Mouse (Mus musculus) forebrain, embryonic 13.5 days (tissue): ENCODE results near the gene Rab25. TPM values are rescaled to one million over a fixed set of nuclear protein-coding genes. Genes with fewer than 3 reads are reported as not detected.
"Not testable (repeated sequence)": the region's sequence is repeated elsewhere in the genome, so short reads cannot be mapped to it uniquely, and the experiment has no call there.

Experiments
- ATAC-seq: fragments of 200-750 bp; cut with Nextera tagmentation; 2 replicates; pipeline ENCODE4 v1.8.0; 2017
- H3K27ac ChIP-seq: fragments of 300-500 bp; sonication (generic); 2 replicates; pipeline ENCODE4 v1.5.1; 2015; ENCODE audit warnings: inconsistent platforms, mild to moderate bottlenecking, moderate library complexity
- H3K27me3 ChIP-seq: fragments of 300-500 bp; sonication (generic); 2 replicates; pipeline ENCODE4 v1.6.1; 2015; ENCODE audit warnings: mild to moderate bottlenecking, inconsistent platforms
- H3K36me3 ChIP-seq: fragments of 300-500 bp; sonication (generic); 2 replicates; pipeline ENCODE4 v1.6.1; 2015; ENCODE audit warnings: mild to moderate bottlenecking, inconsistent platforms; ENCODE audit not compliant: poor library complexity, severe bottlenecking
- H3K4me1 ChIP-seq: fragments of 300-500 bp; sonication (generic); 2 replicates; pipeline ENCODE4 v1.6.1; 2015; ENCODE audit warnings: inconsistent platforms
- H3K4me2 ChIP-seq: fragments of 300-500 bp; sonication (generic); 2 replicates; pipeline ENCODE4 v1.6.1; 2015; ENCODE audit warnings: inconsistent platforms, mild to moderate bottlenecking, moderate library complexity
- H3K4me3 ChIP-seq: fragments of 300-500 bp; sonication (generic); 2 replicates; pipeline ENCODE4 v1.5.1; 2015; ENCODE audit warnings: mild to moderate bottlenecking, inconsistent platforms
- H3K9ac ChIP-seq: fragments of 300-500 bp; sonication (generic); 2 replicates; pipeline ENCODE4 v1.6.1; 2015; ENCODE audit warnings: mild to moderate bottlenecking, inconsistent platforms
- H3K9me3 ChIP-seq: fragments of 300-500 bp; sonication (generic); replicated peaks from 2 replicates; pipeline ENCODE4 v1.6.1; 2016; ENCODE audit warnings: inconsistent platforms
- WGBS: fragments of 180-500 bp; shearing (Covaris S2); methylation state at CpG from one replicate; pipeline ENCODE4 v1.1.7; 2015; 5-methylcytosine and 5-hydroxymethylcytosine counted together
- polyA plus RNA-seq: library from polyadenylated mRNA; unstranded; fragments of >200 nt; fragmentation: Nextera tagmentation; extraction: Ambion mirVana; gene quantifications from 2 replicates; pipeline ENCODE4 v1.2.1, GENCODE M21; 2015

Gene Rab25
- polyA plus RNA-seq, 1 experiment from 2014 or later = not detected

DNA sequence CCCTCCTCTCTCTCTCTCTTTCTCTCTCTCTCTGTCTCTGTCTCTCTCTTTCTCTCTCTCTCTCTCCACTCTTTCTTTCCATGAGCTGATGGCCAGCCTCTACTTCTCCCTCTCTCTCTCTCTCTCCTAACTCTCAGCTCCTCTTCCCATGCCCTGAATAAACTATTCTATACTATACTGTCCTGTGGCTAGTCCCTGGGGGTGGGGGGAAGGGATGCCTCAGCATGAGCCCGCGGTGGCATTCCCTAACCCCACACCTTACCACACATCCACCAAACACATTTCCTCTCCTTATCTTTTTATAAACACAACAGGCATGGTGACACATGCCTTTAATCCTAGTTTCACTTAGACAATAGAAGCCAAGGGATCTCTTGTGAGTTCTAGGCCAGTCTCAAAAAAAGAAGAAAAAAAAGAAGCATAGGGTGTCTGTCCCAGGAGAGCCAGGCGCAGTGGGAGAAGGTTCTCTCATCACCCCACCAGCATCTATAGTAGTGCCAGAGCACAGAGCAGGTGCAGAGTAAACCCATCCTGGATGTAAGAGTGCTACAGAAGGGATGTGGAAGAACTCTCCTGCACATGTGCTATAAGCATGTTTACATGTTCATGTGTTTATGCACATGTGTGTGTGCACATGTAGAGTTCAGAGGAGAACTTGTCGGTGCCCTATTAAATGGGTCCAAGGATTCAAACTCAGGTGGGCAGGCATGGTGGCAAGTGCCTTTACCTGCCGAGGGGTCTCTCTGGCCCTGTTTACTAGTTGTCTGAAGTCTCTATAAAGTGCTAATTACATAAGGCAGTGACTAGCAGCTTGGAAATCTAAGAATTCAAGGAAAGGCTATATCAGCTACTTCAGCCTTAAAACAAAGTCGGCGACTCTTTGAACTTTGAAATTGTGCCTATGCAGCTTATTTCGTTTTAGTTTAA lies 30.7 kb upstream of the Rab25 start:
- Histone ChIP-seq H3K27ac (no peak overlapping the region), H3K4me1 (peaks cover 13% of the 10 kb centered on the region), H3K36me3 (peaks cover 31% of the 10 kb centered on the region), H3K9ac (peak overlapping the region; percentile 93), H3K27me3 (no peaks in the 10 kb centered on the region), H3K4me3 (peak overlapping the region; percentile 98), H3K9me3 (no peaks in the 10 kb centered on the region), H3K4me2 (peak overlapping the region; percentile 95)
- 56% methylated on average over 8 of the region's 8 CpGs for WGBS
- peak; percentile 28; the same call in 1 of the 2 replicates for ATAC-seq

DNA sequence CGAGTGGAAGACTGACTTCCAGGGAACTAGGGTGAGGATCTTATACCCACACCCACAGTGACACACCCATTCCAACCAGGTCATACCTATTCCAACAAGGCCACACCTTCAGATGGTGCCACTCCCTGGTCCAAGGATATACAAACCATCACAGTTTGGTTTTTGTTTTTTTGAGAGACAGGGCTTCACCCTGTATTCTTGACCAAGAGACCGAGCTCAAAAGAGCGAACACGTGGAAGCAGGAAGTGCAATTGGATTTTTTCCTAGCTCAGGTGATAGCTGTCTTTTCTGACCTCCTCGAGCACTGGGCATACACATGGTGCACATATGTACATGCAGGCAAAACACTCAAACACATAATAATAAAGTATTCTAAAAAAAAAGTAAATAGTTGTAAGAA lies 29.7 kb upstream of the Rab25 start:
- H3K27ac ChIP-seq, H3K4me3 ChIP-seq, H3K9ac ChIP-seq, ATAC-seq, H3K4me2 ChIP-seq, H3K9me3 ChIP-seq, H3K27me3 ChIP-seq: not testable (repeated sequence)
- peaks cover 22% of the 10 kb centered on the region for H3K36me3 ChIP-seq
- WGBS = 86% methylated on average over 5 of the region's 5 CpGs
- peaks cover 13% of the 10 kb centered on the region for H3K4me1 ChIP-seq

DNA sequence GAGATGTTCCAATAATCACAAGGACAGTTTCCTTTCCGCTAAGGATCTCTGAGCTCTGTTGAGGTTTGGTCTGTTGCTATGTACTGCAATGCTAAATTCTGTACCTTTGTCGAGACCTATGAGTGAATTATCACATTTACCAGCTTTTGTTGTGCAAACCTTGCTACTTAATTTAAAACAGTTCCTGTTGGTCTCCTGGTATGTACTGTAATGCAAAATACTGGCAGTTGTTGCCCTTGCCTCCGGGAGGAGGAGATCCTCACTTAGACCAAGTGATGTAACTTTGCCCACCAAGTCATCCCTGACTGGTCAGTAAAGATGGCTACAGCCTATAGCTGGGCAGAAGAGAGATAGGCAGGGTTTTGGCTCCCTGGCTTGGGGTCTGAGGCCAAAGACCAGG lies 27.4 kb upstream of the Rab25 start, which contains the start of gene Ssr2:
Ssr2 (plus strand) TSS at position 337 of the 400 bp plus-strand sequence.
- Histone ChIP-seq H3K27ac (no peak within 1 kb of the TSS), H3K4me2 (no peak within 1 kb of the TSS), H3K36me3 (peaks cover 1% of the 10 kb centered on the region), H3K4me3 (no peak within 1 kb of the TSS), H3K4me1 (peaks cover 7% of the 10 kb centered on the region), H3K9me3 (no peaks in the 10 kb centered on the region), H3K27me3 (no peaks in the 10 kb centered on the region), H3K9ac (no peak within 1 kb of the TSS)
- ATAC-seq = no peak
- WGBS = 91% methylated on average over 3 of the region's 3 CpGs

DNA sequence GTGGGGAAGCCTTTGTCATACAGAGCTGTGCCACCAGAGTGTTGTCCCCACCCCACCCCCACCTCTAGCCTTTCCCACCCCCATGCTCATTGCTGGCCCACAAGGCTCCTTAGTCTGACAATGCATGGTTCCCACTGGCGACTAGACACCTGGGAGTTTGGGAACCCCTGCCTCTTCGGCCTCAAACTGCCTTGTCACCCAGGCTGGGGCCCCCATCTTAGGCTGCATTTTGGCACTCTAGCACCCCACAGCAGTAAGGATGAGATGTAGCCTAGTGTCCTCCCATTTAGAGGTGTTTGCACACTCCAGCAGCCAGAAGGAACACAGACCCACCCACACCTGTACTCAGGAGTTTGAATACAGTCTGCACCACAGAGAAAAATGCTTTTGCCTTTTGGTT lies 25.7 kb upstream of the Rab25 start:
- Histone ChIP-seq H3K27ac (no peak overlapping the region), H3K4me1 (no peaks in the 10 kb centered on the region), H3K9me3 (no peaks in the 10 kb centered on the region), H3K4me3 (no peak overlapping the region), H3K9ac (no peak overlapping the region), H3K27me3 (no peaks in the 10 kb centered on the region), H3K36me3 (peaks cover 19% of the 10 kb centered on the region), H3K4me2 (no peak overlapping the region)
- 77% methylated on average over 2 of the region's 2 CpGs for WGBS
- no peak for ATAC-seq

DNA sequence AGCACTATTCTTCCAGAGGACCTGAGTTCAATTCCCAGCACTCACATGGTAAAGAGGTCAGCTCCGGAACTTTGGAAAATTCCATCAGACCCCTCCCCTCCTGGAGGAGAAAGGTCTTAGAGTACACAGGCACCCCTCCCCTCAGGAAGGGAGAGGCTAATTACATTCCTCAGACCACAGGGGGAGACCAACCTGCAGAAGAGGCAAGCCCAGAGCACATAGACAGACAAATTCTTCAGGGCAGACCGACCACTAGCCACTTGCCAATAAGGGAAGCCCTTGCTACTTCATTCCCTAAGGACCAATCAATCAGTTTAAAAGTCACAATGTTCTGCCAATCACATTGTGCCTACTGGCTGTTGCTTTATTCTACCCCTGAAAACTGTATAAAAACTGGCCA lies 24.7 kb upstream of the Rab25 start:
- Histone ChIP-seq H3K4me1 (no peaks in the 10 kb centered on the region), H3K27ac (no peak overlapping the region), H3K27me3 (no peaks in the 10 kb centered on the region), H3K4me2 (no peak overlapping the region), H3K9me3 (no peaks in the 10 kb centered on the region), H3K9ac (no peak overlapping the region), H3K4me3 (no peak overlapping the region), H3K36me3 (peaks cover 28% of the 10 kb centered on the region)
- ATAC-seq = no peak
- 83% methylated on average over 2 of the region's 2 CpGs for WGBS

DNA sequence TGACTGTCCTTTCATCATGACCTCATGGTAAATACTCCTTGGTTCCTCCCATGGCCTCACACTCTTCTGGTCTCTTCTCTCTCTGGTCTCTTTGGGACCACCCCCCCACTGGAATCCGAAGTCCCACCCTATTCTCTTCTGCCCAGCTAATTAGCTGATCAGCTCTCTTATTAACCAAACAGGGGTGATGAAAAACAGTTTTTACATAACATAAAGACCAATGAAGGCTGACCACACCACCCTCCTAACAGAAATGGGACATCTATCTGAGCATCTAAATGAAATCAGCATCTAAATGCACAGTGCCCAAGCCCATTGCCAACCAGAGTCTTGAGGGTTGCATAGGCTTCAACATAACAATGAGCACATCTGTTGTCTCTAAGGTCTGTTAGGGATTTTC lies 23.8 kb upstream of the Rab25 start:
- H3K27ac ChIP-seq = no peak overlapping the region
- no peak overlapping the region for H3K9ac ChIP-seq
- no peaks in the 10 kb centered on the region for H3K4me1 ChIP-seq
- no peak overlapping the region for H3K4me2 ChIP-seq
- ATAC-seq = no peak
- WGBS = 81% methylated on average over 1 of the region's 1 CpGs
- peaks cover 38% of the 10 kb centered on the region for H3K36me3 ChIP-seq
- no peak overlapping the region for H3K4me3 ChIP-seq
- H3K9me3 ChIP-seq = no peaks in the 10 kb centered on the region
- no peaks in the 10 kb centered on the region for H3K27me3 ChIP-seq

DNA sequence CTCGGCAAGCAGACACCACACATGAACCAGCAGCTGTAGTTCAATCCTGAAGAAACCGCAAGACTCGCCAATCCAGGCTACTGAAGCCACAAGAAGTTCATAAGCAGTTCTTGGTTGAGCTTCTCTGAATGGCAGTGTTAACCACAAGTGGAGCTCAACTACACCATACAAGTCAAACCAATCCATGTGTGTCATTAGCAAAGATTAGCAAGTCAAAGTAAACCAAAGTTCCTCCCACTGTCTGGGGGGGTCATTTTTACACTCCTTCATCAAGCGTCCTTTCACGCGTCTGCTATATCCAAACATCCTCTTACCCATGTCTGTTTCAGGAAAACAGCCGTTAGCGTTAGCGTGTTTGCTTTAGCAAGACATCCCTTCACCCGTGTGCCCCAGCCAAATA lies 22.2 kb upstream of the Rab25 start:
- WGBS = 94% methylated on average over 10 of the region's 10 CpGs
- H3K4me2 ChIP-seq = no peak overlapping the region
- H3K36me3 ChIP-seq = peaks cover 53% of the 10 kb centered on the region

DNA sequence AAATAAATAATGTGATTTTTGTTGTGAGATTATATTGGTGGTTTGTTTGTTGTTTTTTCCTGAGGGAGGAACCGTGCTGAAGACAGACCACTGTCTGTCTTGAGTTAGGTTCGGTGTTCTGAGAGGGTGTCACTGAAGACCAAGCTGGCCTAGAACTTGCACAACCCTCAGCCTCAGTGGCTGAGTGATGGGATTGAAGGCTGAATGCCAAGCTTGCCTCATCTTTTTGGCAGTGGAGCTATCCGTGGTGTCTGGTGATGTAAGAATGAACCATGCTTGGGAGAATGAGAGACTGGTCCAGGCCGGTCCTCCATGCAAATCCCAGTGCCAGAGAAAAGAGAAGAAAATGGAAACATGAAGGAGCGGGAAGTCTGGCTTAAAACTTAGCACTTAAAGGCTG lies 21.6 kb upstream of the Rab25 start:
- no peak for ATAC-seq
- H3K4me2 ChIP-seq = no peak overlapping the region
- no peaks in the 10 kb centered on the region for H3K9me3 ChIP-seq
- H3K9ac ChIP-seq = no peak overlapping the region
- H3K4me1 ChIP-seq = no peaks in the 10 kb centered on the region
- no peak overlapping the region for H3K27ac ChIP-seq
- no peaks in the 10 kb centered on the region for H3K27me3 ChIP-seq
- WGBS = 95% methylated on average over 5 of the region's 5 CpGs
- H3K4me3 ChIP-seq = no peak overlapping the region
- H3K36me3 ChIP-seq = peaks cover 60% of the 10 kb centered on the region

More for the DNA sequence above, 22.2 kb upstream of the Rab25 start:
- no peaks in the 10 kb centered on the region for H3K4me1 ChIP-seq
- H3K9me3 ChIP-seq = no peaks in the 10 kb centered on the region
- no peaks in the 10 kb centered on the region for H3K27me3 ChIP-seq
- no peak overlapping the region for H3K9ac ChIP-seq
- no peak for ATAC-seq
- no peak overlapping the region for H3K27ac ChIP-seq
- no peak overlapping the region for H3K4me3 ChIP-seq

DNA sequence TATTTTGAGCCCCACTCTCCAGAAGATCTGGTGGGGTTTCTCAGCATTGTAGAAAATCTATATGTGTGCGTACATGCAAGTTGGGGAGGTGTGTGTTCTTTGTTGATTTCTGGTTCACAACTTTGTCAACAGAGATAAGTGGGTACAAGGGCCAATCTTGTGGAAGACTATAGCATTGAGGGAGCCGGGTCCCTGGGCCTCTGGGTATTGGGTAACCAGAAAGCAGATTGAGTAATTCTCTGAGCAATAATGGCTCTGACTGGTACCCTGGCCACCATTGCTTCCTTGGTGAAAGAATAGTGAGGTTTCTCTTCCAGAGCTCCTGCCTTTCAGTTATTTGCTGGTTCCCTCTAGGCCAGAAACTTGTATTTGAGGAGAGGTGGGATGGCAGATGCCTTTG lies 21.0 kb upstream of the Rab25 start:
- no peak overlapping the region for H3K4me2 ChIP-seq
- H3K27ac ChIP-seq = no peak overlapping the region
- H3K36me3 ChIP-seq = peaks cover 66% of the 10 kb centered on the region
- H3K4me3 ChIP-seq = no peak overlapping the region
- H3K27me3 ChIP-seq = no peaks in the 10 kb centered on the region
- no peaks in the 10 kb centered on the region for H3K9me3 ChIP-seq
- H3K4me1 ChIP-seq = no peaks in the 10 kb centered on the region
- H3K9ac ChIP-seq = no peak overlapping the region
- 95% methylated on average over 2 of the region's 2 CpGs for WGBS
- ATAC-seq = no peak

DNA sequence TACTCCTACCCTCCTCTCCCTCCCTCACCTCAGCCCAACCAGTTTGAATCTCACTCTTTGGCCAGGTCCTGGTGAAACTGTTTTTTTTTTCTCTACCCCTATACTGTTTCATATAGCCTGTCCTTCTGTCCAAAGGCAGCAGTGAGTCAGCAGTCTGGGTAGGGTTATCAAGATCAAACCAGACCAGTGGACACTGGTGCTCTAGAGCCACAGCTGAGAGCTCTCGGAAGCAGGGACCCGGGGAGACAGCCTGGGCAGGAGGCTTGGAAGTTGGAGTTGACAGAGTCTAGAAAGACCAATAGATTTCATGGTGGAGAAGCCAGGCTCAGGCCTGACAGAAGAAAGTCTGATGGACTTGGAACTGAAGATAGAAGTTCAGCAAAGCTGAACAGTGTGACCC lies 20.5 kb upstream of the Rab25 start:
- H3K27ac ChIP-seq = no peak overlapping the region
- no peaks in the 10 kb centered on the region for H3K4me1 ChIP-seq
- H3K9me3 ChIP-seq = no peaks in the 10 kb centered on the region
- no peak overlapping the region for H3K4me3 ChIP-seq
- no peak for ATAC-seq
- no peaks in the 10 kb centered on the region for H3K27me3 ChIP-seq
- H3K4me2 ChIP-seq = no peak overlapping the region
- H3K9ac ChIP-seq = no peak overlapping the region
- WGBS = 96% methylated on average over 2 of the region's 2 CpGs
- peaks cover 71% of the 10 kb centered on the region for H3K36me3 ChIP-seq

DNA sequence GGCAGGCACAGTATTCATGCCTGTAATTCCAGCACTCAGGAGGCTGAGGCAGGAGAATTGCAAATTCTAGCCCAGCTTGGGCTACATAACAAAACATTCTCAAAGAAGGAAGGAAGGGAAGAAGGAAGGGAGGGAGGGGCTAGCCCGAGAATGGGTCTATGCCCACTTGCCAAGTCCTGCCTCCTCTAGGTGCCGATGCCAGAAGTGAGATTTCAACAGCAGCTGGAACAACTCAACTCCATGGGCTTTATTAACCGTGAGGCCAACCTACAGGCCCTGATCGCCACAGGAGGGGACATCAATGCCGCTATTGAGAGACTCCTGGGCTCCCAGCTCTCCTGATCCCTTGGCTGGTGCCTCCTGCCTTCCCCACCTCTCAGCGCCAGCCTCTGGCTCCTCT lies 19.8 kb upstream of the Rab25 start:
- WGBS = 96% methylated on average over 6 of the region's 6 CpGs
- Histone ChIP-seq H3K4me1 (no peaks in the 10 kb centered on the region), H3K4me2 (no peak overlapping the region), H3K9me3 (no peaks in the 10 kb centered on the region), H3K27me3 (no peaks in the 10 kb centered on the region), H3K36me3 (peaks cover 78% of the 10 kb centered on the region), H3K27ac (no peak overlapping the region), H3K9ac (no peak overlapping the region), H3K4me3 (no peak overlapping the region)
- ATAC-seq = no peak

DNA sequence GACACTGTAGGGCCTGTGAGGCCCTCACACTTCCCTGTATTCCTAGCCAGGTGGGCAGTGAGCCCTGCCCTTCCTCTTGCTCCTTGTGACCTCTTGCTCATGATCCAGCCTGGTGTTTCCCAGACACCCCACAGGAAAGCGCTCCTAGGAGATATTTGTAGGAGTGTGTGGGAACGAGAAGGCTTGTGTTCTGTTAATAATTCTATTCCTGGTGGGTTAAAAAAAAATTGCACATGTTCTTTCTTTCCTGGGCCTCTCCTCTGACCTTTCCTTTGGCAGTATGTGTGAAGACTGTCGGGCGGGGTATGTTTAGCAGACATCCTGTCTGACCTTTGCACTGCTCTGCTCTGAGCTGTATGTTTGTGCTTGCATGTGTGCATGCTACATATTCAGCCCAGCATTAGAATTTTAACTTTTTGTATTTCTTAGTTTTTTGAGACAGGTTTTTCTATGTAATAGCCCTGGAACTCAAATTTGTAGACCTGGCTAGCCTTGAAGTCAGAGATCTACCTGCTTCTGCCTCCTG lies 18.5 kb upstream of the Rab25 start:
- Histone ChIP-seq H3K4me2 (no peak overlapping the region), H3K9ac (no peak overlapping the region), H3K27me3 (no peaks in the 10 kb centered on the region), H3K36me3 (peaks cover 91% of the 10 kb centered on the region), H3K27ac (no peak overlapping the region), H3K4me3 (no peak overlapping the region), H3K9me3 (no peaks in the 10 kb centered on the region), H3K4me1 (0 out of 2 replicates have a peak, but pooled peaks cover 3% of the 10 kb centered on the region)
- WGBS = 97% methylated on average over 4 of the region's 4 CpGs
- no peak for ATAC-seq
